Mouse (Mus musculus) intestine, postnatal 0 days (tissue): ENCODE measurements around the gene Relch. TPM values are rescaled to one million over a fixed set of nuclear protein-coding genes. Genes with fewer than 3 reads are reported as not detected.

ENCODE experiments used
- ATAC-seq: fragments of 200-750 bp; cut with Nextera tagmentation; 2 replicates; pipeline ENCODE4 v1.8.0; 2017; ENCODE audit warnings: mild to moderate bottlenecking, moderate TSS enrichment, moderate library complexity
- H3K27ac ChIP-seq: fragments of 300-500 bp; sonication (generic); 2 replicates; pipeline ENCODE4 v1.5.1; 2014; ENCODE audit warnings: mild to moderate bottlenecking, low read depth, low read length, moderate library complexity
- H3K27me3 ChIP-seq: fragments of 300-500 bp; sonication (generic); replicated peaks from 2 replicates; pipeline ENCODE4 v1.6.1; 2014; ENCODE audit warnings: low read length, mixed read lengths; ENCODE audit not compliant: control insufficient read depth, insufficient read depth
- H3K36me3 ChIP-seq: fragments of 300-500 bp; sonication (generic); 2 replicates; pipeline ENCODE4 v1.6.1; 2014; ENCODE audit warnings: mild to moderate bottlenecking, moderate library complexity; ENCODE audit not compliant: control insufficient read depth, insufficient read depth
- H3K4me1 ChIP-seq: fragments of 300-500 bp; sonication (generic); replicated peaks from 2 replicates; pipeline ENCODE4 v1.6.1; 2014; ENCODE audit warnings: antibody characterized with exemption, low read length, mixed read lengths; ENCODE audit not compliant: control insufficient read depth, insufficient read depth
- H3K4me2 ChIP-seq: fragments of 300-500 bp; sonication (generic); replicated peaks from 2 replicates; pipeline ENCODE4 v1.6.1; 2014; ENCODE audit warnings: low read depth, mild to moderate bottlenecking, moderate library complexity
- H3K4me3 ChIP-seq: fragments of 300-500 bp; sonication (generic); 2 replicates; pipeline ENCODE4 v1.5.1; 2014; ENCODE audit warnings: low read depth, low read length
- H3K9ac ChIP-seq: fragments of 300-500 bp; sonication (generic); 2 replicates; pipeline ENCODE4 v1.6.1; 2014; ENCODE audit warnings: mild to moderate bottlenecking, low read depth, low read length
- H3K9me3 ChIP-seq: fragments of 300-500 bp; sonication (generic); 2 replicates; pipeline ENCODE4 v1.6.1; 2016; ENCODE audit warnings: mixed run types; ENCODE audit not compliant: control insufficient read depth
- CTCF ChIP-seq: sonication (generic); IDR thresholded peaks from 2 replicates; pipeline ENCODE4 v1.5.1; 2016; ENCODE audit warnings: low read depth, mild to moderate bottlenecking, control low read depth, antibody characterized with exemption, moderate library complexity
- WGBS: fragments of 180-500 bp; shearing (Covaris S2); extraction: QIAGEN DNeasy Blood & Tissue Kit; methylation state at CpG from one replicate; pipeline ENCODE4 v1.1.7; 2014; 5-methylcytosine and 5-hydroxymethylcytosine counted together
- polyA plus RNA-seq: library from polyadenylated mRNA; unstranded; fragments of >200 nt; fragmentation: Nextera tagmentation; extraction: Ambion mirVana; gene quantifications from 2 replicates; pipeline ENCODE4 v1.2.1, GENCODE M21; 2015

Relch gene
- 19.2 and 21.2 TPM in 2 replicates for polyA plus RNA-seq

DNA sequence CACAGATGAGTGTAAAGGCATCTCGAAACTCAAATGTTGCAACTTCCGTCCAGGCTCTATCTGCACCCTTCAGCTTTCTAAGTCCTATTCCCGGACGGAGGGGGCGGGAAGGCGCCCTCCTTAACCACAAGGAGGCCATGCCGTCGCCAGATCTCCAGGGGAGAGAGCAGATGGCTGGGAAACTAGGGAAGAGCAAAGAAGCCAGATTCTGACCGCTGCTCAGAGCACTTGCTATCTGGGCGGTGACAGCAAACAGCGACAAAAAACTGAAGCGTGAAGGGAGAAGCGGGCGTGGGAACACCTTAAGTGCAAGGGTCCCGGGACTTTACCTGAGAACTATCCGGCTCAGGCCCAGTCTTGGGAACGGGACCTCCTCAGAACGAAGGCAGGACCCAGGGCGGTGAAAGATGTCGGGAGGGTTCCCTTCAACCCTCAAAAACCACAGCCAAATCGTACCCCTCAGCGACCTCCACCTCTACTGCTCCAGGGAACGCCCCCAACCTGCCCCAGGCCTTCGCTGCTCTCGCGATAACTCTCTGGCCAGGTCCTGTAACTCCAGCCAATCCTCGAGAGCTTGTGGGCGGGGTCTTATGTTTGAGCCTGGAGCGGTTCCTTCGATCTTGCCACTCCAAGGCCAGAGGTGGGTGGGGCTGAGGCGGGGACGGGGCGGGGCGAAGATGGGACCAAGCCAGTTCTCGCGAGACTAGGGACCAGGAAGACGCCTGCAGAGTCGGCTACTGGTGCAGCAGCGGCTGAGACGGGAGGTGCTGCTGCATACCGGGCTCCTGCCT, at the start of gene Relch, which contains the start of gene Pign:
Gene Relch, plus strand, starts transcription at position 691 of the 791 bp plus-strand sequence.
Gene Pign, minus strand, starts transcription at position 507 of the 791 bp plus-strand sequence.
- ATAC-seq = peak; percentile 98
- Histone ChIP-seq H3K27ac (peak within 1 kb of the TSS; percentile 92), H3K9me3 (no peaks in the 10 kb centered on the region), H3K27me3 (no peaks in the 10 kb centered on the region), H3K9ac (peak within 1 kb of the TSS; percentile 94), H3K4me2 (peak within 1 kb of the TSS; percentile 93), H3K4me1 (0 out of 2 replicates have a peak, but pooled peaks cover 3% of the 10 kb centered on the region), H3K36me3 (no peaks in the 10 kb centered on the region), H3K4me3 (peak within 1 kb of the TSS; percentile 99)
- TF ChIP-seq CTCF = peak; percentile 51
- WGBS = under 1% methylated on average over 41 of the region's 41 CpGs

DNA sequence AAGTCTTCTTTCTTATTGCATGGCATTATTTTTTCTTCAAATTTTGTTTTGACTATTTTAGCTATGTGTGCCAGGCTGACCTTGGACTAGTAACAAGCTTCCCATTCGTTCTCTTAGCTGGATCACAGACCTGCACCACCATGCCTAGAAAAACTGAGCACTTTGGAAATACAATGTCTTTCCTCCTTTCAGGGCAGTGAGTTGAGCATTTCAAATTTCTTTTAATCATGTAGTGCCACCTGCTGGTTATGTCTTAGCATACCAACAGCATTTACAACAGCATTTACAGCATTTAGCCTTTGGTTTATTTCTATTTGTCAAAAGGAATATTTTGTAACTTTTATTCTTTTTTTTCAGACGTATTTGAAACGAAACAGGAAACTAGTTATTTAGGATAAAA, 33.2 kb upstream of the Relch start:
- no peaks in the 10 kb centered on the region for H3K27me3 ChIP-seq
- ATAC-seq = no peak
- no peak overlapping the region for H3K4me2 ChIP-seq
- no peak overlapping the region for H3K4me3 ChIP-seq
- peak; percentile 81 for TF ChIP-seq CTCF
- H3K9me3 ChIP-seq = no peaks in the 10 kb centered on the region
- H3K27ac ChIP-seq = no peak overlapping the region
- peaks cover 4% of the 10 kb centered on the region for H3K36me3 ChIP-seq
- no peaks in the 10 kb centered on the region for H3K4me1 ChIP-seq
- no peak overlapping the region for H3K9ac ChIP-seq
- 28% methylated on average over 3 of the region's 3 CpGs for WGBS

DNA sequence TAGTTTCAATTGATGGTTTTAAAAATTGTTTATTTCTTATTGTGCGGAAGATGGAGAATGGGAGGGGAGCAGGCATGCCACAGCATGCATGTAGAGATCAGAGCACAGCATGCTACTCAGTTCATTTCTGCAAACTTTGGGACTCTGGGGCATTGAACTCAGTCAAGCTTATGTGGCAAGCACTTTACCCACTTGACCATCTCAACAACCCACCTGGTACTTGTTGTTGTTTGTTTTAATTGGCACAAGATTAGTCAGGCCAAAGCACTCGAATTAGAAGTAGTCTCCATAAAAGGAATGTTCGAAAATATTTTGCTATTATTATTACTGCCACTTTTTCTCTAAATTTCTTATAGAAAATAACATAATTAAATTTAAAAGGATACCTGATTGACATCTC, 19.6 kb upstream of the Relch start:
- Histone ChIP-seq H3K4me1 (no peaks in the 10 kb centered on the region), H3K4me2 (no peak overlapping the region), H3K27ac (no peak overlapping the region), H3K36me3 (peaks cover 30% of the 10 kb centered on the region), H3K9me3 (no peaks in the 10 kb centered on the region), H3K4me3 (no peak overlapping the region), H3K9ac (no peak overlapping the region), H3K27me3 (no peaks in the 10 kb centered on the region)
- no peak for ATAC-seq
- WGBS = 89% methylated on average over 3 of the region's 3 CpGs
- TF ChIP-seq CTCF = no peak

DNA sequence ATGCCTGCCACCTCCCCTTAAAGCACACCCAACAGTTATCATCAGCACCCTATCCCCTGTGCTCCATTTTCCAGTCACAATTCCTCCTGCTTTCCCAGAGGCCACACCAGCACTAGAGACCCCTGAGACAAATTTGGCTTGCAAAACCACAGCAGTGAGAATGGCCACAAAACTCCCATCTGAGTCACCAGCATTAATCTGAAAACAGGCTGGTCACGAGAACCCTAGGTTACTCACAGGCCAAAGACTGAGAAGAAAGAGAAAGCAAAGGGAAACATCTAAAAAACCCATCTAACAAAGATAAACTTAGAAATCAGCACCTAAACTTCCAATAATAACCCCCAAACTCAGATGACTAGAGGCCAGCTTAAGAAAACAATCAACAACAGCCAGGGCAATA, 13.0 kb upstream of the Relch start:
- H3K4me3 ChIP-seq = no peak overlapping the region
- H3K9me3 ChIP-seq = no peaks in the 10 kb centered on the region
- ATAC-seq = no peak
- peaks cover 21% of the 10 kb centered on the region for H3K36me3 ChIP-seq
- no peaks in the 10 kb centered on the region for H3K4me1 ChIP-seq
- no peak for TF ChIP-seq CTCF
- 86% methylated on average over 1 of the region's 1 CpGs for WGBS
- no peaks in the 10 kb centered on the region for H3K27me3 ChIP-seq
- no peak overlapping the region for H3K9ac ChIP-seq
- no peak overlapping the region for H3K27ac ChIP-seq
- H3K4me2 ChIP-seq = no peak overlapping the region

DNA sequence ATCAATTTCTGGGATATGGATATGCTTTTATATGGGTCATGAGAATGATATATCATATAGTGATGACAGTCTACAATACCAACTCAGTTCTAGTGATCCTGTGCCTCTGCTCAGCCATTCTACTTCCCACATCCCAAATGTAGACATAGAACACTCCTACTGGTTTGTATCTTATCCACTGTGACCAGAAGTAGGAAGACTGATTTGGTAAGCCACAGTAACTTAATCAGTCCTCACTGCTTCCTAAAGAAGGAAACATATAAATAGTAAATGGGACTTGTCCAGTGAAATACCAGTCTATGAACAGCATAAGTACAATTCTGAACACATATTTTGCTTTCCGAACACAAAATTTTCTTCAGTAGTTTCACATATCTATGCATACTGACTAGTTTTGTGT, 9.7 kb upstream of the Relch start:
- no peaks in the 10 kb centered on the region for H3K27me3 ChIP-seq
- no peak overlapping the region for H3K9ac ChIP-seq
- ATAC-seq = no peak
- peaks cover 9% of the 10 kb centered on the region for H3K36me3 ChIP-seq
- H3K4me1 ChIP-seq = no peaks in the 10 kb centered on the region
- 100% methylated on average over 1 of the region's 1 CpGs for WGBS
- H3K27ac ChIP-seq = no peak overlapping the region
- TF ChIP-seq CTCF = no peak
- no peak overlapping the region for H3K4me3 ChIP-seq
- no peak overlapping the region for H3K4me2 ChIP-seq
- no peaks in the 10 kb centered on the region for H3K9me3 ChIP-seq

DNA sequence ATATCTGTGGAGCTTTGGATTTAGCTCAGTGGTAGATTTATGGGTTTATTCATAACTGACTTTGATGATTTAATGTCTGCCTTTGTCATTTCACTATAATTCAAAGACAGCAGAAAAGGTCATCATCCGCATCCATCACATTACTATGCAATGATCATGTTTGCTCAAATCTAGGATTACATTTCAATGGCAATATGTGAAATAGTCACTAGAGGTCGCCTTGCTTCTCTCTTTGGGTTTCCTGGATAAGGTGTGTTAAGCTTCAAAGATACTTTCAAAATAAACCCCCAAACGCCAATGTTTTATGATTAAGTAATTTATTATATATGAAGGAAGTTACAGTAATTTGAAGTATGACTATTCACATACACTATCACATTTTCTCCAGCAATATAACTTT, 3.6 kb upstream of the Relch start:
- Histone ChIP-seq H3K27me3 (no peaks in the 10 kb centered on the region), H3K9ac (no peak overlapping the region), H3K4me3 (no peak overlapping the region), H3K27ac (no peak overlapping the region), H3K4me2 (no peak overlapping the region), H3K4me1 (no peaks in the 10 kb centered on the region), H3K9me3 (no peaks in the 10 kb centered on the region), H3K36me3 (peaks cover 5% of the 10 kb centered on the region; the same call in 1 of the 2 replicates)
- no peak for ATAC-seq
- peak; percentile 84 for TF ChIP-seq CTCF
- WGBS = 16% methylated on average over 3 of the region's 3 CpGs
